Mouse (Mus musculus) kidney, adult 2 months (tissue): Measurements from ENCODE around the gene Pik3r2.

Experiments
- CTCF ChIP-seq: fragments of 200-500 bp; conservative IDR thresholded peaks from 2 replicates; pipeline ENCODE4 v1.5.1; 2011; ENCODE audit warnings: low read depth, mild to moderate bottlenecking, control low read depth, low read length, moderate library complexity, mixed read lengths; ENCODE audit not compliant: insufficient read depth, insufficient read length
- POLR2A ChIP-seq: fragments of 200-500 bp; IDR thresholded peaks from one replicate; pipeline ENCODE4 v1.6.1; 2011; ENCODE audit warnings: low read depth, low read length, control low read depth

- TF ChIP-seq CTCF (no peak), POLR2A (peak; percentile 4)
Observed at GRCm38 (mm10) chr8:70753151-70753550, 23.4 kb downstream of the Pik3r2 start.
